Comparison of ENCODE assay signal across 20 mouse cellular contexts in genomic region chr6:45113613-45114012, GRCm38 (mm10). TPM values are rescaled to one million over a fixed set of nuclear protein-coding genes. Genes with fewer than 3 reads are reported as not detected.
"Had no signal": no experiment of that assay in that cellular context is flagged by ENCODE, and none has a peak within 500 bp of the region (broad histone marks: within the 10 kb centered on the region; RNA-seq: fewer than 3 reads in every experiment).

No protein-coding gene starts in this region.

- H3K4me1 ChIP-seq: midbrain, embryonic 10.5 days; midbrain, embryonic 12.5 days; neural tube, embryonic 13.5 days; neural tube, embryonic 15.5 days had no signal

- H3K27me3 ChIP-seq: midbrain, embryonic 12.5 days; neural tube, embryonic 13.5 days; neural tube, embryonic 15.5 days had no signal

- DNase-seq: lung, adult 18-20 months; lung, embryonic 14.5 days; lung, postnatal 10 days; lung, postnatal 4 days; midbrain, embryonic 14.5 days; right cerebral cortex, adult 18-20 months; right cerebral cortex, postnatal 25 days; right cerebral cortex, postnatal 4 days; spleen, adult 18-20 months; thymus, adult 2 months; thymus, postnatal 25 days; thymus, postnatal 4 days had no signal

- H3K36me3 ChIP-seq: midbrain, embryonic 10.5 days; midbrain, embryonic 12.5 days; neural tube, embryonic 13.5 days; neural tube, embryonic 15.5 days had no signal

- ATAC-seq: midbrain, embryonic 16.5 days had no signal

- H3K4me3 ChIP-seq: midbrain, embryonic 10.5 days; midbrain, embryonic 12.5 days; myocyte; neural tube, embryonic 13.5 days; neural tube, embryonic 15.5 days had no signal

- H3K9me3 ChIP-seq: midbrain, embryonic 10.5 days; midbrain, embryonic 12.5 days; neural tube, embryonic 13.5 days; neural tube, embryonic 15.5 days had no signal

- H3K4me2 ChIP-seq: lung, embryonic 14.5 days; midbrain, embryonic 12.5 days; neural tube, embryonic 13.5 days; neural tube, embryonic 15.5 days had no signal

- H3K9ac ChIP-seq: lung, embryonic 14.5 days; midbrain, embryonic 12.5 days; neural tube, embryonic 13.5 days; neural tube, embryonic 15.5 days had no signal

- H3K27ac ChIP-seq: midbrain, embryonic 10.5 days; midbrain, embryonic 12.5 days; neural tube, embryonic 13.5 days; neural tube, embryonic 15.5 days had no signal

RNA-seq across cellular contexts. Expression of gene Cntnap2, which starts 54.5 kb away (rescaled TPM):
- total RNA-seq: megakaryocyte, adult 5-6 weeks; megakaryocyte-erythroid progenitor cell, adult 5-6 weeks had no signal
- polyA plus RNA-seq: myocyte had no signal
